Mouse (Mus musculus) left cerebral cortex, adult 9 months (tissue): Measurements from ENCODE around the gene Prps1.
A peak's percentile ranks its signal among the peaks of the same experiment; 100 is the strongest.
"Not testable (repeated sequence)": the region's sequence is repeated elsewhere in the genome, so short reads cannot be mapped to it uniquely, and the experiment has no call there.

Experiments
- DNase-seq, 2 experiments: peaks; one replicate each; pipeline ENCODE4 v3.0.0; 2022; ENCODE audit warnings: low spot score in 2 of 2

Prps1 gene

DNA sequence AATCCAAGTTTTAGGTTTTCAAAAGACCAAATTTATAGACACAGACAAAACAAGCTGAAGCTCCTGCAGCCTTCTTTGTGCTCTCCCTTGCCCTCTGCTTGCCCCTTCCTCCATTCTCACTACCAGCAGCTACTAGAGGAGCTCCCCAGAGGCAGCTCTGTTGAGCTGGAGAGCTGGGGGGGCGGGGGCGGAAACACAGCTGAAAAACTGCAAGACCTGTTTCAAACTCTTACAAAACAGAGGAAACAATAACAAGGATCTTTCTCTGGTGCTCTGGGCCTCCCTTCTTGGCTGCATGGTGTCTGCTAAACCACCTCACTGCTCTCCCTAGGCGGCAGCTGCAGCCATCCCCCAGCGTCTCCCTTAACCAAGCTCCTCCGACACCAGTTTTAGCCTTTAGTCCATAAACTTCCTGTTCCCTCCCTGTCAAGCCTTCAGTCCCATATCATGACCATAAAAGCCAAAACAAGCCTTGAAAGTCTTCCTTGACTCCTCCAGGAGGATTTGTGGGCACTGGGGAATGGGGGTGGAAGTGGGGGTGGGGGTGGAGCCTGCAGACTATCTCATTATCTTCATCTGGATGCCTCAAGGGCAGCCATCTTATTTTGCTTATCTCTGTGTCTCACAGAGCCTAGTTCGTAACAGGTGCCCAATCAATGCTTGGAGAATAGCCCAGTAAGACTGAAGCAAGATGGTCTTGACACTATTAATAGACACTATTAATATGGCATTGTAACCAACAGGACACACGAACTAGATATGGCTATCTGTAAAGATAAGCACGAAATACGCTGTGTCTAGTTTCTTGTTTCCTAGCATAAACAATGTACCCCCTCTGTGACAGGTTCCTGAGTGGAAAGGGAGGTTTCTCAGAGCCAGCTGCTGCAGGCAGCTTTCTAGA is 45.2 kb downstream of the Prps1 start:
- DNase-seq: no peak

DNA sequence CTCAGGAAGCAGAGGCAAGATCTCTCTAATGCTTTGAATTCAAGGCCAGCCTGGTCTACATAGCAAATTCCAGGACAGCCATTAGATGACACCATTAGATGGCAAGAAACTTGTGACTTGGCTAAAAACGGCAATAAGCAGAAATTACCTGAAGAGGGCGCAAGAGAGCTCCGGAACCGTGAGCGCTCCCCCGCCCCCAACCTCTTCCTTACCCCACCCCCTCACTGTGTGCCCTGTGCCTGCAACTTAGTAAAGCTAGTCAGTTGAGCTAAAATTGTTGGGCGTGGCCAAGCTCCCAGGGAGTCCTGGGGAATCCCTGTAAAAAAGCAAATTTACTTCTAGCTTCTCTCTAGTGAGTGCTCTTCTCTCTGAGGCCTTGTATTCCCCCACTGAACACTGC is 47.5 kb downstream of the Prps1 start:
- DNase-seq: peak in 1 of 2 experiments; percentile 33

DNA sequence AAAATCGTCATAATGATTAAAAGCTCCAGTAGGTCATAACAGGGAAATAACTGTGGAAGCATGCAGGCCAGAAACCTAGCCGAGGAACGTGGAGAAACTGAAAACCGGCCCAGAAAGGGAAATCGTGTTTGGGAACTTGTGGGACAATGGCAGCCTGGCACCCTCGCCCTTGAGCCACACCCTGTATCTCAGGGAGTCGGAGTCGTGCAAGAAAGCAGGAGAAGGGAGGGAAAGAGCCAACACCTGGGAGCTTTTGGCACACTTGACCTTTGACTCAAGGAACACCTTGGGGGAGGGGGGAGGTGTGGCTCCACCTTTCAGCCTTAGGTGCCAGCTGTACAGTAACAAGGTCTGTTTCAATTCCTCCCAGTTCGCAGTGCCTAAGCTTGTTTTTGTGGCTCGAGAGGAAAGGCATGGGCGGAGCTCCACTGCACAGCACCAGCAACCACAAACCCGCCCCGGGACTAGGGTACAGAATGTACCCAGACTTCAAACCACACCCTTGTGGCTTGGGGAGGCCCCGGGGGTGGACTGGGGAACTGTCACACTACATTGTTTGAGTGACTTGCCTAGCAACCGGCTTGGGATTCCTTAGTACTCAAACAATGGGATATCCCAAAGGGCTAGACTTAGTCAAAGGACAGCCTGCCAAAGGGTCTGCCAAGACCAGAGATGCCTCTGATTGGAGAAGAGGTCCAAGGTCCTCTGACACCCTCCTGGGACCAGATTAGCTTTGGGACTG is 49.3 kb downstream of the Prps1 start:
- no peak for DNase-seq

DNA sequence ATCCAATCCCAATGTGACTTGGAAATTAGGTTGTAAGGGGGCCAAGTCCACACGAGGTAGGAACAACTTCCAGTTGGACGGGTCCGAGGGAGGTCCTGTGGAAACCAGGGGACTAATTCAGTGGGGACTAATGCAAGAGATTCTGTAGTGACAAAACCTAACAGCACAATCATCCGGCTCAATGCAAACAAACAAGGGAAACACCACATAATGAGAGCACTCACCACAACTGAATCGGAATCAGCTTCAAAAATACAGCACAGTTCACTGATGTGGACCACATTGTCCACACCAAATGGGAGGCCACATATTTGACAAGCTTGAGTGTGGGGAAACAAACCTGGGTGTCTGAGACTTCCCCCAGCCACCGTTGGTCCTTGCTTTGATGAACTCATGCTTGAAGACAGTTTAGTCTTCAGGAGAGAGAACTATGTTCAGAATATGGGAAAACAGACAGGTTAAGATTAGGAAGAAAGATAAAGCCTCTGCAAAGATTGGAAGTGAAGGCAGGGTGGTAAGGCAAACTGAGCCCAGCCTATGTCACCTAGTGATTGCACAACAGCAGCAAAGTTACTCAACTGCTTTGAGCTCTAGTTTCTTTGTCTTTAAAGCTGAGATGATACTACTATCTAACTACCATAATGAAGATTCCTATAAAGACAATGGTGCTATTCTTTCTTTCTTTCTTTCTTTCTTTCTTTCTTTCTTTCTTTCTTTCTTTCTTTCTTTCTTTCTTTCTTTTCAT is 50.2 kb downstream of the Prps1 start:
- no peak for DNase-seq

DNA sequence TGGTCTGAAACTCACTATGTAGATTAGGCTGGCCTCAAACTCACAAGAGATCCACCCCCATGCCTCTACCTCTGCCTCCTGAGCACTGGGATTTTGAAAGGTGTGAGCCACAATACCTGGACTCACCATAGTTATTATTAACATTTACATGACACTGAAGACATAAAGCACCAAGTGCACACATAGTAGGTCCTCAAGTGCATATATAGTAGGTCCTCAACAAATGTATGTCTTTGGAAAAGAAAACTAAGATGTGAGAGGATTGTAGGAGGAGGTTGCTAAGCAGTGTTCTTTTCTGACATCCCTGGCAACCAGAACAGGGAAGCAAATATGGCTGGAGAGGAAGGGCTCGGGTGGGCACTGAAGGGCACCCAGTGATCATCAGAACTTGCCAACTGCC is 51.0 kb downstream of the Prps1 start:
- DNase-seq: no peak

DNA sequence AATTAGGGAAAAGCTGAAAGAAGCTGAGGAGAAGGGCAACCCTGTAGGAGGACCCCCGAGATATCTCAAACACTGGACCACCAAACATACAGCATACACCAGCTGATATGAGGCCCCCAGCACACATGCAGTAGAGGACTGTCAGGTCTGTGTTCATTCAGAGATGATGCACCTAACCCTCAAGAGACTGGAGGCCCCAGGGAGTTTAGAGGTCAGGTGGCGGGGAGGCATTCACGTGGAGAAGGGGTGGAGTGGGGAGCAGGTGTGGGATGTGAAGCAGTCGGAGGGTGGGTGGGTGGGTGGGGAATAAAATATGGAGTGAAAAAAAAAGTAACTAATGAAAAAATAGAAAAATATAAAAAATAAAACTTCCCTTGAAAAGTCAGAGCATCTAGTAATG is 52.4 kb downstream of the Prps1 start:
- DNase-seq: not testable (repeated sequence)

DNA sequence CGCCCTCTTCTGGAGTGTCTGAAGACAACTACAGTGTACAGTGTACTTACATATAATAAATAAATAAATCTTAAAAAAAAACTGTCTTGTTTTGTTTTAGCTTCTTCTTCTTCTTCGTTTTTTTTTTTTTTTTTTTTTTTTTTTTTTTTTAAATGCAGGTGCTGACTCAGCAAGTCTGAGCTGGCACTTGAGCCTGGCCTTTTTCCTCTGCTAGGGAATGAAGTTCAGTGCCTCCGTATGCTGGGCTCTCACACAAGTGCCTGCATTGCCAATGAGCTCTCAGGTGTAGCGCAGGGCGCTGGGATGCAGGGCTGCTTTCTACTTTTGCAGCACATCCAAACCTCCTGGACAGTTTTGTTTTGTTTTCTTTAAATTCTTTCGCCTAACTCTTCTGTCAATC is 53.4 kb downstream of the Prps1 start:
- DNase-seq: no peak

DNA sequence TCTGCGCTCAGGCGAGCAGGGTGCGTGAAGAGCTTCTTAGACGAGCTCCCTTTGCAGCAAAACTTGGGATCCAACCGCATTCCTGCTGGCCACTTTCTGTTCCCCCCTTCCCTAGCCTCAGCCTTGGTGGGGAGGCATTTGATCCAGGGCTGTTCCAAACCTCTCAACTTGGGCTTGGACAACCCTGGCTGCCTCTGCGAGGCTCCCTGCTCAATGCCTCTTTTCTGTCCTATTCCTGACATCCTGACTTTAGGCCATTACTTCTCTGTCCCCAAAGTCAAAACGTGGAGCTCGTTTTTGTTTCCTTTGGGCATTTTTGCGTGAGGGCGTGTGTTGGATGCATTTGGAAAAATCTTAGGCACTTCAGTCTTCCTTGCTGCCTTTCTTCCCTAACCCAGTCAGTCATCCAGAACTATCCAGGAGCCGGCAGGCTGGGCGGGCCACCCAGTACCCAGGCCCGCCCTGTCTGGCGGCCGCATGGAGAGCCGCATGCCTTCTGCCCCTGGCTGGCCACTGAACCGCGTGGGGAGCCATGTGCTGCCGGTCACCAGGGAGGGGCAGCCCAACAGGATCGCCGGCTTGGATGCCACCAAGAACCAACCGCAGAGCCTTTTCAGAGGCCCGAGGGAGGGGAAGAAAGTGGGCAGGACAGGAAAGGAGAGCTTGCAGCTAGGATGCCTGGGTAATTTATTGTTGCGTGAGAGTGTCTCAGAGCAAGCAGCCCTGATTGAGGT is 54.5 kb downstream of the Prps1 start:
- peak; percentile 31 to 32 for DNase-seq

DNA sequence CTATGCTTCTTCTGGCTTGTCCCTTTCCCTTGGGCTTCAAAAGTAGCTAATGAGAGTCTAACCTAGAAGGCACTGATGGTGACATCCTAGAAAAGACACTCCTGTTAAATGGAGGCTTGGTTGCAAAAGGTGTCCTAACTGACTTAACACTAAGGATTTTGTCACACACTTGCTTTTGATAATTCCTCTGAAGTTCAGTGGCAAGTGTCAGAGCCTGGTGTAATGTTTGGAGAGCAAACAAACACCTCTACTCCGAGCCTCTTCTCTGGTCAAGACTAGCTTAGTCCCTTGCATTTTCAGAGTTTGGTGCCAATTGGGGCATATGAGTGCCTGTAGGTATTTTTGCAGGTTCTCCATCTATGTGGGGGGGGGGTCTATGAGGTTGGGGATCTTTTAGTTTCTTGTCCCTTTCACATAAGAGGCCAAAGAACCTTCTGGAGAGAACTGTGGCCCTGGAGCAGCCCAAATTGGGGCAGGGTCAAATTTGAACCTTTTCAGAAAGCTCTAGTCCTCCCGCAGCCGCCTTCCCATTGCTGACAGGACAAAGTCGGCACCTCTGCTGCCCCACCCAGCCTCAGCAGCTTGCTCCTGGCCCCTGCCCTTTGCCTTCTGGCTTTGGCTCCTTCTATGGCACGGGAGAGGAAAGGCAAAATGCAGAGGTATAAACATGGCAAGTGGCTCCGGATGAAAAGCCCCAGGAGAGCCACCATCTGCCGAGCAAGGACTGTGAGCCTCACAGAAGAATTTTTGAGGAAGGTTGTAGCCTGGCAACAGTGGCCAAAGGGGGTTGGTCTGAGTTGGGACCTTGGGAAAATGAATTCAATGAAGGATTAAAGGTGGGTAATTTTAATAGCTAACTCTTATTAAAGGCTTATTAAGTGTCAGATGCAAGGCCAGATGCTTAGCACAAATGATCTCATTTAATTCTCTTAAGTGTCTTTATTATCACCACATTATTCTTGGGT is 55.6 kb downstream of the Prps1 start:
- no peak for DNase-seq

DNA sequence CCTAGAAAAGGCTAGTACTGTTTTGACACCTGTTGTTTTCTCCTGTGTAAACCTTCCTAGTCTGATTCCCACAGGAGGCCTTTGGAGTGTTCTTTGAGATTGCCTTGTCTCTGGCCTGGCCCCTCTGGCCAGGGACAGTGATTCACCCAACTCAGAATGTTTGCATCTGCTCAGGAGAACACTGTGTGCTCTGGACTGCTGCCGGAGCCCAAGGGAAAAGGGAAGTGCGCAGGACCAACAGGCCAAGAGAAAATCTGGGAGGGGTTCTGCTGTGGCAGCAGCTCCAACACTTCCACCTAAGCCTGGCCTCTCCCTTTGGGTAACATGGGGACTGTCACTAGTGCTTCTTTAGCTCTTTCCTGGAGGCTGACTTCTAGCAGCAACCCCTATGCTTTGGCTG is 57.0 kb downstream of the Prps1 start:
- no peak for DNase-seq

DNA sequence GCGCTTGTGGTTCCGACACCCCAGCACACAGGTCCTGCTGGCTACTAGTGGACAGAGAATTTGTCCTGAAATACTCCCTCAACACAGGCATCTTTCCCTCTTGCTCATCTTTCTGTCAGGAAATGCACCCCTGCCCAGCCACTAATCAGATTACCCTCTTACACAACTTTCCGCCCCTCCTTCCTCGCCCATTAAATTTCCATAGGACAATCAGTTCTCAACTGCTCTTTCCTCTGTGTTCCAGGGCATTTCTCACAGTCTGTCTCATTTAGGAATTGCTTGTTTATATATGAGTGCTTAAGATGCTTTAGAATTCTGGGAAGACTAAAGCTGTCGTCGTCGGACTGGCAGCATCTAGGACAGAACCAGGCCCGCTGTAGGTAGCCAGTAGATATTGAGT is 61.9 kb downstream of the Prps1 start:
- DNase-seq: no peak

DNA sequence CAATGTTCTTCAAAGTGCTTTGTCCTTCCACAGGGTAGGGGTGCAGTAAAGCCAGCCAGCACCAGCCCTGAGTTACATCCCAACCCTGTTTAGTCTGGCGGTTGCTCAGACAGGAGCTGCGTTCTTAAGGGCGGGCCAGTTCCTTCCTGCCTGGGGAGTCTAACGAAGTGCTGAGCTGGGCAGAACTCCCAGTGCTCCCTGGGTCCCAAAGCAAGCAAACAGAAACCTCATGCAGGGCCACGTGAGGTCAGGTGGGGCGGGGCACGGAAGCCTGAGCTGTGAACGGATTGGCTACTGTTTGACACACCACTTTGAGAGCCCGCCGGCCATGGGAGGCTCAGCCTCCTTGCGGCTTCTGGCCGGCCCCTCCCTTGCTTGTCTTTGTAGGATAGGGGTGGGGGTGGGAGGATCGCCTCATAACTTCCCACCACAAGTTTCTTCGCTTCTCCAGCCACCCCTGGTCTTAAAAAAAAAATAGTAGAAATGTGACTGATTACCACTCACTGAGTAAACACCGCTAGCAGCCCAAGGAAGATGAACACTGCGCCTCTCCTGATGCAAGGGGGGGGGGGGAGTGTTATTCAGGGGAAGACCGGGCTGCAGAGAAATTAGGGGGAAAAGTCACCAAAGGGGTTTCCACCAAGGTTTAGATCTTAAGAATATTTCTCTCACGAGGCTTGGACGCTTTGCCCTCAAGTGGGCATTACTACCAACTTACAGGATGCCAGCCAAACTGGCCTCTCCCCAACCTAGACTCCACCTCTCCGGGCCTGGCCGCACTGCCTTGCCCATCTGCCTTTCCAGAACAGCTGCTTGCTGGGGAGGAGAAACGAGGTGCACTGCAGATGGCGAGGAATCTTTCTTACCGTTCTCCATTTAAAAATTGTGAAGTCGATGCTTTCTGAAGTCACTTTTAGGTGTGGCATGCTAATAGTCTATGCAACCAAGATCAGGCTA is 64.0 kb downstream of the Prps1 start:
- DNase-seq: peak; percentile 50 to 78

DNA sequence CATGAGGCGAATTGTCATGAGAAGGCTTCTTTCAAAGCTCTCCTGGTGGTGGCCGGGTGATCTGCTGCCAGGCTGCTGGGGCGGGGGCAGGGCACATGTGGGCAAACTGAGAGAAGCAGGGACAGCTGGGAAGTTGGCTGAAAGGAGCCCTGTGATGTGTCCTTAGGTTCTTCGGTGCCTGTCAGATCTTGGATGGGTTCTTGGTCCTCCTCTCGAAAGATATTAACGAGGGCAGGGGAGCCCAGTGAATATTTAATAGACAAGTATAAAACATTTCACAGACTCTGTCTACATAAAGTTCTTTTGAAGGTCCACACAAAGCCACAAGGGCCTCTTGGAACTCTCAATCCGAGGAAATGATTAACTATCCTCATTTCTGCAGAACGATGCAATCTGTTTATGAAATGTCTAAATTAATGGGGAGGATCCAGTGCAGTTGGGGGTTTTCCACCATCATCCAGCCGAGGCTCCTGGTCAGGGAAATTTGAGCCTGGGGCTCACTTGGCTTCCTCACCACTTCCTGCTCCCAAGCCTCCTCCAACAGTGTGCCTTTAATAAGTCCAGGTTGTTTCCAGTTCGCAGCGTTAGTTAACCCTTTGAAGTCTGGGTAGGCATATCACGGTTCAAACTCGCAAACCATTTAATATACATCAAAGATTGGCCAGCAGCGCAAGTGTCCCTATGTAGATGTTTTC is 65.8 kb downstream of the Prps1 start:
- no peak for DNase-seq

DNA sequence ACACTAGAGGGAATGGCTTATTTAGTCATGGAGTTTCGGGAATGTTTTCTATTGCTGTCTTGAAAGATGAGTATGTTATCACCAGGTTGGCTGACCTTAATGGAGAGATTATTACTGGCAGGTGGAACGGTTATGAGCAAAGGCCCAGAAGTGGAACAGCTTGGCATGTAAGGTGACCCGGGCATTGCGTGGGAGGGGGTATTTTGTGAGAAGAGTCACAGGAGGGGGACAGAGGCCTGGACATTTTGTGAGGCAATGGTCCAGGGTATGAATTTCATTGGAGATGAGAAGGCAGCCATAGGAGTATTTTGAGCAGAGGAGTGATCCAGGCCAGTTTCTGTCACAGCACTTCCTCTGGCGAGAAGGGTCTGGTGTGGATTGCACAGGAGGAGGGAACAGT is 67.8 kb downstream of the Prps1 start:
- DNase-seq: no peak
